ENCODE assay signal across 8 mouse cellular contexts in the genomic region with DNA sequence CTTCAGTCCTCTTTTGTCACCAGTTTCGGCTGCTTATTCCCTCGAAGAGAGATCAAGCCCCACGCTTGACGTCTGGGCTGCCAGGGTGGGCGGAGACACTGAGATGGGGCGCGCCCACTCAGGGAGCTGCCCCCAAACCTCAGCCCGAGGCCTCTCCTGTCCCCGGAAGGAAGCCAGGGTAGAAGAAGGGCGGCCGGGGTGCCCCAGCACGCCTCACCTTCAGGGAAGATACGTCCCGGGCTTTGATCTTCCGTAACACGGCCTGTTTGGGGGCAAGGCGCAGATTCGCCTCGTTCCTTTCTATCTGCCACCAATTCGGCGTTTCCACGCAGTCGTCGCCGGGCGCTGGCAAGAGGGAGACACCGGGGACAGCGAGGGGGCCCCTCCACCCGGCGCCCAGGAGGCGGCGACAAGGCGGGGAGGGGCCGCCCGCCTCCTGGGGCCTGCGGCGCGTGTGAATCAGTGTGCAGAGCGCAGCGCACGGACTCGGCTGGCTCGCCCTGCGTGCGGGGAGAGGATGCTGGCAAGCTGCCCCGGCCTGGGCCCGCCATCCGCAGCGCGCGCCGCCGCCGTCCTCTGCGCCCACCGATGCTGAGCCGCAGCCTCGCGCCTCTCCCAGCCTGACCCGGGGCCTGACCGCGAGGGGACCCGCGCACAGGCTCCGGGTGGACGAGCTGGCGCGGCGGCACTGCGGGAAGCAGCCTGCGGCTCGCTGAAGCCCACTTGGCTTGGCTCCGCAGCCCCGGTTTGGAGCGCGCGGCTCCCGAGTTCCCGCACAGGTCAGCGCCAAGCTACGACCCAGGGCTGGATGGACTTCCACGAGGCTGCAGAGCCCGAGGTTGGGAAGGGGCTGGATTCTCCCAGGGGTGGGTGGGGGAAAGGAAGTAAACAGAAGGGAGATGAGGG. TPM values are rescaled to one million over a fixed set of nuclear protein-coding genes. Genes with fewer than 3 reads are reported as not detected.
A peak's percentile ranks its signal among the peaks of the same experiment; 100 is the strongest.
DNase-seq lines count a peak whose midpoint lies in the region; ATAC-seq lines count a peak whose summit lies in the region.

TSS of gene Adcy3 (plus strand) at position 163 of the 906 bp plus-strand sequence.

- under 1% methylated on average over 83 of the region's 83 CpGs for WGBS in limb, embryonic 10.5 days
- WGBS in midbrain, embryonic 10.5 days: under 1% methylated on average over 83 of the region's 83 CpGs

- no peaks in the 10 kb centered on the region for H3K27me3 ChIP-seq in limb, embryonic 10.5 days (ENCODE audit: low read depth, poor library complexity, severe bottlenecking)
- peaks cover 25% of the 10 kb centered on the region for H3K27me3 ChIP-seq in midbrain, embryonic 10.5 days (ENCODE audit: low read depth, poor library complexity, severe bottlenecking)

- no peaks in the 10 kb centered on the region; the same call in 1 of the 2 replicates for H3K9me3 ChIP-seq in limb, embryonic 10.5 days (replicated peaks)
- peaks cover 10% of the 10 kb centered on the region; the same call in 1 of the 2 replicates for H3K9me3 ChIP-seq in midbrain, embryonic 10.5 days (replicated peaks)

- peak; percentile 82 for ATAC-seq in common myeloid progenitor, adult 5-6 weeks (replicated peaks; ENCODE audit: low read depth, poor library complexity, severe bottlenecking)

- DNase-seq in adrenal gland, adult 2 months: peak; percentile 86
- DNase-seq in gastrocnemius, postnatal 14 days: peak; percentile 67
- peak; percentile 87 for DNase-seq in induced T-regulatory cell, adult 2 months (ENCODE audit: low read depth)
- DNase-seq in limb, embryonic 10.5 days (ENCODE audit: low spot score): peak; percentile 76
- peak; percentile 66 for DNase-seq in midbrain, embryonic 10.5 days (ENCODE audit: low spot score)
- peak; percentile 58 to 60 for DNase-seq in right cerebral cortex, postnatal 36 days (ENCODE audit: low spot score in 2 of 2)
- DNase-seq in adipocyte (ENCODE audit: low spot score): no peak

- peak within 1 kb of the TSS; percentile 75 for H3K4me3 ChIP-seq in limb, embryonic 10.5 days
- H3K4me3 ChIP-seq in midbrain, embryonic 10.5 days: peak within 1 kb of the TSS; percentile 72

- H3K4me1 ChIP-seq in limb, embryonic 10.5 days: peaks cover 32% of the 10 kb centered on the region
- H3K4me1 ChIP-seq in midbrain, embryonic 10.5 days: peaks cover 17% of the 10 kb centered on the region

- H3K36me3 ChIP-seq in limb, embryonic 10.5 days: peaks cover 20% of the 10 kb centered on the region
- H3K36me3 ChIP-seq in midbrain, embryonic 10.5 days: peaks cover 7% of the 10 kb centered on the region; the same call in 1 of the 2 replicates

- intact Hi-C loops in gastrocnemius, postnatal 14 days (cut with DNase I; ENCODE audit: low total_unique reads): no loop called here

- peak within 1 kb of the TSS; percentile 90 for H3K27ac ChIP-seq in limb, embryonic 10.5 days
- peak within 1 kb of the TSS; percentile 85 for H3K27ac ChIP-seq in midbrain, embryonic 10.5 days (replicated peaks)

RNA-seq across cellular contexts. Expression of gene Adcy3, which starts in this region (rescaled TPM):
- 10 to 100 TPM; 43.3 to 94.2 TPM for total RNA-seq in adrenal gland, adult 2 months (2021)
- 25.1 and 25.5 TPM in 2 replicates for polyA plus RNA-seq in adrenal gland, adult 2 months (2012; rRNA removed)
- total RNA-seq in common myeloid progenitor, adult 5-6 weeks (2017): 0.58 and 2.0 TPM in 2 replicates
- 1 to 10 TPM; 3.1 to 3.9 TPM for total RNA-seq in gastrocnemius, postnatal 14 days (2021)
- polyA plus RNA-seq in limb, embryonic 10.5 days (2016; fragmentation: Nextera tagmentation; extraction: Ambion mirVana): 8.1 and 8.4 TPM in 2 replicates
- 4.6 and 4.8 TPM in 2 replicates for polyA plus RNA-seq in midbrain, embryonic 10.5 days (2016; fragmentation: Nextera tagmentation; extraction: Ambion mirVana)

Comparison
In these comparisons a context has a peak if more than half of its experiments do, and no peak if none do; other contexts are left out.
1. RNA of gene Adcy3 (total RNA-seq): 43.3 to 94.2 TPM in adrenal gland, adult 2 months; 3.1 to 3.9 TPM in gastrocnemius, postnatal 14 days and 0.58 to 2.0 TPM in common myeloid progenitor, adult 5-6 weeks; every median in the first group is over 4 times any median in the second.